Mouse (Mus musculus) small intestine, adult 2 months (tissue): ENCODE measurements around the gene Reg4.

Experiments used
- CTCF ChIP-seq: fragments of 200-500 bp; IDR thresholded peaks from 2 replicates; pipeline ENCODE4 v1.5.1; 2012; ENCODE audit warnings: low read depth, mild to moderate bottlenecking, control low read depth, inconsistent platforms, low read length, moderate library complexity, mixed read lengths; ENCODE audit not compliant: insufficient replicate concordance, insufficient read length; ENCODE audit errors: extremely low read depth
- POLR2A ChIP-seq: fragments of 200-500 bp; IDR thresholded peaks from 2 replicates; pipeline ENCODE4 v1.6.1; 2012; ENCODE audit warnings: low read depth, mild to moderate bottlenecking, control low read depth, inconsistent platforms, low read length, moderate library complexity

- TF ChIP-seq CTCF (no peak), POLR2A (no peak)
Measured at GRCm38 (mm10) chr3:98197711-98198532, 24.0 kb upstream of the Reg4 start.
